Mouse (Mus musculus): Measurements from ENCODE around the gene Pisd. TPM values are rescaled to one million over a fixed set of nuclear protein-coding genes. Genes with fewer than 3 reads are reported as not detected.
A peak's percentile ranks its signal among the peaks of the same experiment; 100 is the strongest.

The Pisd gene
- polyA plus RNA-seq, 1 experiment from 2014 or later = 74.8 TPM

DNA sequence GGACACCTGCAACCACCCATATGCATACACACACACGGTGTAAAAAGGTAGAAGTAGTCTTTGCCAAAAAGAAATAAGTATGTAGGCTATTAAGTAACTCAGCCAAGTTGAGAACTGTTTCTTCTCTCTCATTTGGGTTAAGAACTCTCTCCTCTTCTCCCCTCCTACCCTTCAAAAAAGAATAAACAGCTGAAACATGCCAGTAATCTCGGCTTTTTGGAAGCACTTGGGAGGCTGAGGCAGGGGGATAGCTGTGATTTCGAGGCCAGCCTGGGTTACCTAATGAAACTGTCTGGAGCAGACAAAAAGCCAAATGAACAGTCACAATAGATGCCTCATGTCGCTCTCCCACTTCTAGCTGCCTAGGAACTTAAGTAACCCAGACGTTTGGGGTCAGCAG, 720 bp downstream of the Pisd start:
- peak overlapping the region; percentile 73 for H3K4me3 ChIP-seq (replicated peaks; ENCODE audit: low read depth, low read length)
- TF ChIP-seq CTCF (IDR thresholded peaks at IDR 0.05; ENCODE audit: low read depth) = no peak
- no peaks in the 10 kb centered on the region for H3K9me3 ChIP-seq (replicated peaks; ENCODE audit: low read length)
- H3K36me3 ChIP-seq (ENCODE audit: insufficient read depth, low read length) = no peaks in the 10 kb centered on the region
- no peak for ATAC-seq (replicated peaks; ENCODE audit: low FRiP score, low read depth)
- no peaks in the 10 kb centered on the region for H3K27me3 ChIP-seq (ENCODE audit: insufficient read depth, low read length)
- WGBS = 23% methylated on average over 5 of the region's 5 CpGs
- peak overlapping the region; percentile 85 for H3K4me2 ChIP-seq (ENCODE audit: low read length)
- DNase-seq (ENCODE audit: low spot score) = no peak
- H3K9ac ChIP-seq (ENCODE audit: low read depth, low read length) = peak overlapping the region; percentile 61
- 0 out of 2 replicates have a peak, but pooled peaks cover 5% of the 10 kb centered on the region for H3K4me1 ChIP-seq (replicated peaks; ENCODE audit: insufficient read depth, low read length)
- H3K27ac ChIP-seq = peak overlapping the region; percentile 65; the same call in 1 of the 2 replicates

DNA sequence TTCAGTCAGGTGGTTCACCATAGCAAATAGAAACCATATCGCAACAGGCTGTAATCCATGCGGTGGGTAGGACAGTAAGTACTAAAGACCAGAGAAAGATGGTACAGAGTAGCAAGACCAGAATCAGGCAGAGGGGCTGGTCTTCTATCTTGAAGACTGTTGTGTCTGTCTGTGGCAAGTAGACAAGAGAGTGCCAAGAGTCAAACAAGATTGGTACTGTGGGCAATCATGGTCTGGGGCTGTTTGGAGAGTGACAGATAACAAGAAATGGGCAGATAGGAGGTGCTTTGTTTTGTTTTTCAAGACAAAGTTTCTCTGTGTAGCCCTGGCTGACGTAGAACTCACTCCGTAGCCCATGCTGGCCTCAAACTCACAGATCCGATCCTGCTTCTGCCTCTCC, 3.9 kb downstream of the Pisd start:
- Histone ChIP-seq H3K4me3 (replicated peaks; ENCODE audit: low read depth, low read length) (no peak overlapping the region), H3K9ac (ENCODE audit: low read depth, low read length) (no peak overlapping the region), H3K9me3 (replicated peaks; ENCODE audit: low read length) (no peaks in the 10 kb centered on the region), H3K27ac (no peak overlapping the region), H3K27me3 (ENCODE audit: insufficient read depth, low read length) (no peaks in the 10 kb centered on the region), H3K4me2 (ENCODE audit: low read length) (no peak overlapping the region), H3K36me3 (ENCODE audit: insufficient read depth, low read length) (no peaks in the 10 kb centered on the region), H3K4me1 (replicated peaks; ENCODE audit: insufficient read depth, low read length) (0 out of 2 replicates have a peak, but pooled peaks cover 8% of the 10 kb centered on the region)
- no peak for TF ChIP-seq CTCF (IDR thresholded peaks at IDR 0.05; ENCODE audit: low read depth)
- DNase-seq (ENCODE audit: low spot score) (no peak), ATAC-seq (replicated peaks; ENCODE audit: low FRiP score, low read depth) (no peak)
- 97% methylated on average over 5 of the region's 5 CpGs for WGBS

DNA sequence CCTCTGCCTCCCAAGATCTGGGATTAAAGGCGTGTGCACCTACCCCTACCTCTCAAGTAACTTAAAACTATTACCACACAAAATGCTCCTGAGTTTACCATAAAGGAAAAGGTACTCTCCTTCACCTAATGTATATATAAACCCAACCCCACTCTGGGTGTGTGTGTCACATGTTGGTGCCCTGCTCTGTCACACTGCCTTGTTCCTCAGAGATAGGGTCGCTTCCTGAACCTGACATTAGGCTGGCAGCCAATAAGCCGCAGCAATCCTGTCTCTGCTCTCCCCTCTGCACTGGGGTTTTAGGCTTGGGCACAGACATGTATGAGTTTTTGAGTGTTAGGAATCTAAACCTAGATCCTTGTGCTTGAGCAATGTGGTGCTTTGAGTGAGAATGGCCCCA, 7.3 kb downstream of the Pisd start:
- ATAC-seq (replicated peaks; ENCODE audit: low FRiP score, low read depth) (no peak), DNase-seq (ENCODE audit: low spot score) (no peak)
- 90% methylated on average over 3 of the region's 3 CpGs for WGBS
- Histone ChIP-seq H3K9ac (ENCODE audit: low read depth, low read length) (no peak overlapping the region), H3K4me1 (replicated peaks; ENCODE audit: insufficient read depth, low read length) (0 out of 2 replicates have a peak, but pooled peaks cover 3% of the 10 kb centered on the region), H3K4me2 (ENCODE audit: low read length) (no peak overlapping the region), H3K27ac (no peak overlapping the region; the same call in 1 of the 2 replicates), H3K9me3 (replicated peaks; ENCODE audit: low read length) (no peaks in the 10 kb centered on the region), H3K4me3 (replicated peaks; ENCODE audit: low read depth, low read length) (no peak overlapping the region), H3K27me3 (ENCODE audit: insufficient read depth, low read length) (no peaks in the 10 kb centered on the region), H3K36me3 (ENCODE audit: insufficient read depth, low read length) (peaks cover 8% of the 10 kb centered on the region; the same call in 1 of the 2 replicates)
- TF ChIP-seq CTCF (IDR thresholded peaks at IDR 0.05; ENCODE audit: low read depth) = no peak

DNA sequence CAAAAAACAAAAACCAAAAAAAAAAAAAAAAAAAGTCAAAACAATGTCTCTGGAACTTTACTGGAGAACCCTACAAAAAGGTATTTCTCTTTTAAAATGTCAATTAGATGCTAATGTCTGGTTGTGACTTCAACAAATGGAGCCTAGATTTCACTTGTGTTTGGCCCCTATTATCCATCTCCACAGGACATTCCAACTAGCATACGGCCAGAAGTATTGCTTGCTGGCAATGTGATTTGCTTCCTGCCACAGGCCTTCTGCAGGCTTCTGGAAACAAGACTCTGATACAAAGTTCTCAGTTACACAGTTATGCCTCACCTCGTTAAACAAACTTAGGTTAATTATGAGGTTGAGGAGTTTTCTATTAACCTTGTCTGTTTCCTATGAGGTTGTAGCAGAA, 13.1 kb downstream of the Pisd start:
- Histone ChIP-seq H3K27ac (no peak overlapping the region), H3K4me3 (replicated peaks; ENCODE audit: low read depth, low read length) (no peak overlapping the region), H3K27me3 (ENCODE audit: insufficient read depth, low read length) (no peaks in the 10 kb centered on the region), H3K9ac (ENCODE audit: low read depth, low read length) (no peak overlapping the region), H3K4me2 (ENCODE audit: low read length) (no peak overlapping the region), H3K36me3 (ENCODE audit: insufficient read depth, low read length) (peaks cover 11% of the 10 kb centered on the region; the same call in 1 of the 2 replicates), H3K9me3 (replicated peaks; ENCODE audit: low read length) (no peaks in the 10 kb centered on the region), H3K4me1 (replicated peaks; ENCODE audit: insufficient read depth, low read length) (no peaks in the 10 kb centered on the region)
- DNase-seq (ENCODE audit: low spot score) (peak; percentile 2), ATAC-seq (replicated peaks; ENCODE audit: low FRiP score, low read depth) (no peak)
- 52% methylated on average over 2 of the region's 2 CpGs for WGBS
- no peak for TF ChIP-seq CTCF (IDR thresholded peaks at IDR 0.05; ENCODE audit: low read depth)

DNA sequence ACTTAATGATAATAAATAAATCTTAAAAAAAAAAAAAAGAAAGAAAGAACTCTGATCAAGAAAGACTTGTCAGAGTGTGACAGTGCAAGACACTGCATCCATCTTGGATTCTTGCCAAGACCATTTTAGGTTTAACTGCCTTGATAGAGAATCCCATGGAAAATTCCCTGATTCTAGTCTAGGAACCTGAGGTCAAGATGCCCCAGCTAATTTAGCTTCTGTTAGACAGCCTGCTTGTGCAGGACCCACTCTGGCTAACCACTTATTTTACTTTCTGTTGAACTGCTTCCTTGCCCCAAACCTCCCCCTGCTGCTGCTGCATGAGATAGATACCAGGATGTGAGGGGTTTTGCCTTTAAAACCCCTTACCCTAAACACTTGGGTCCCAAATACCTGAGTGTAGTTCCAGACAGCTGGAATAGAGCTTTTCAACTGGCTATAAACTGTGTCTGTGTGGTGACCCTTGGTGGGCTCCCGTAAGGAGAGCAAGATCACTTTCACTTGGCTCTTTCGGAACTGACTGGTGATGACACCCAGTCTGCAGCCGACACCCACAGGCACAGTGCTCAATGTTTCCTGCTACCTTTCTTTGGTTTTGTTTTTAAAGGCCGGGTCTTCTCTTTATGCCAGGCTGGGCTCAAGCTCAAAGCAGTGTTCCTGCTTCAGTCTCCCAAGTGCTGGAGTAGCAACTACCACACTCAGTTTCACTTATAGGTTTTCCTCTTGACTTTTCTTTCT, 17.6 kb downstream of the Pisd start:
- ATAC-seq (replicated peaks; ENCODE audit: low FRiP score, low read depth) (no peak), DNase-seq (ENCODE audit: low spot score) (peak; percentile 18)
- 65% methylated on average over 4 of the region's 4 CpGs for WGBS
- H3K27ac ChIP-seq = no peak overlapping the region
- H3K4me2 ChIP-seq (ENCODE audit: low read length) = no peak overlapping the region
- no peaks in the 10 kb centered on the region for H3K27me3 ChIP-seq (ENCODE audit: insufficient read depth, low read length)
- TF ChIP-seq CTCF (IDR thresholded peaks at IDR 0.05; ENCODE audit: low read depth) = no peak
- H3K4me1 ChIP-seq (replicated peaks; ENCODE audit: insufficient read depth, low read length) = no peaks in the 10 kb centered on the region
- peaks cover 13% of the 10 kb centered on the region for H3K36me3 ChIP-seq (ENCODE audit: insufficient read depth, low read length)
- no peak overlapping the region for H3K4me3 ChIP-seq (replicated peaks; ENCODE audit: low read depth, low read length)
- H3K9me3 ChIP-seq (replicated peaks; ENCODE audit: low read length) = no peaks in the 10 kb centered on the region
- no peak overlapping the region for H3K9ac ChIP-seq (ENCODE audit: low read depth, low read length)

DNA sequence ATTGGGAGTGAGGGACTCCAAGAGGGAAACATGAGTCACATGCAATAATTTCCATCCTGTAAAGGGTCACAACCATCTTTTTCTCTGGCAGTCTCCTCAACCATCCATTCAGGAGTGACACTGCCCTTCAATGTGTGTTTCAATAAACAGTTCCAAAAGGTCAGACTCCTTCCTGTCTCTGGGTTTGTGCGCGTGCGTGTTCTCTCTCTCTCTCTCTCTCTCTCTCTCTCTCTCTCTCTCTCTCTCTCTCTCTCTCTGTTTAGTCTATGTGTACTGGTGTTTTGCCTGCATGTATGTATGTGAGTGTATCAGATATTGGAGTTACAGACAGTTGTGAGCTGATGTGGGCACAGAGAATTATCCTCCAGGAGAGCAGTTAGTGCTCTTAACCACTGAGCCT, 18.4 kb downstream of the Pisd start:
- ATAC-seq (replicated peaks; ENCODE audit: low FRiP score, low read depth) = no peak
- no peak for DNase-seq (ENCODE audit: low spot score)
- Histone ChIP-seq H3K4me3 (replicated peaks; ENCODE audit: low read depth, low read length) (no peak overlapping the region), H3K36me3 (ENCODE audit: insufficient read depth, low read length) (peaks cover 13% of the 10 kb centered on the region), H3K4me1 (replicated peaks; ENCODE audit: insufficient read depth, low read length) (no peaks in the 10 kb centered on the region), H3K9ac (ENCODE audit: low read depth, low read length) (no peak overlapping the region), H3K27ac (no peak overlapping the region), H3K27me3 (ENCODE audit: insufficient read depth, low read length) (no peaks in the 10 kb centered on the region), H3K9me3 (replicated peaks; ENCODE audit: low read length) (no peaks in the 10 kb centered on the region), H3K4me2 (ENCODE audit: low read length) (no peak overlapping the region)
- TF ChIP-seq CTCF (IDR thresholded peaks at IDR 0.05; ENCODE audit: low read depth) = no peak
- 81% methylated on average over 3 of the region's 3 CpGs for WGBS
